Mouse (Mus musculus): Measurements from ENCODE around the gene Agbl1. TPM values are rescaled to one million over a fixed set of nuclear protein-coding genes. Genes with fewer than 3 reads are reported as not detected.

Agbl1 gene
- polyA plus RNA-seq, 1 experiment = not detected

DNA sequence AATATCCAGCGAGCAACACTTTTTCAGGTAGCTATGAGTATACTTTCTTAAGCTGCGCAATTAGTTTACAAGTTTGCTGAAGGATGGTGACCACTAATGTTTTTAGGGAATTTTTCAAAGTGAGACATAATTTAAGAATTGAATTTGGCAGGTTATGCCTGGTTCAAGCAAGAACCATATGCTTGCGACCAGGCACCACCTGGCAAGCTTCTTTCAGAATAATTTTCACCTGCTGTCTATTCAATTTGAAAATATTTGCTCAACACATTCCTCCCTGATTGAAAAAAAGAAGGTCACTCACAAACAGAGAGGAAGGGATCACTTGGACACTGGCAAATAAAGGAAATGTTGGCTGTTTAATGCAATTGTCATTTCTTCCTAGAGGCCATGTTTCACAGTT lies 779.9 kb downstream of the Agbl1 start:
- Histone ChIP-seq H3K4me3 (ENCODE audit: insufficient read depth, poor library complexity, severe bottlenecking) (no peak overlapping the region), H3K79me2 (ENCODE audit: control insufficient read depth, insufficient read depth) (no peaks in the 10 kb centered on the region), H3ac (ENCODE audit: control insufficient read depth, insufficient read length, low read depth) (no peak overlapping the region), H3K27me3 (ENCODE audit: control insufficient read depth, insufficient read depth, insufficient read length) (no peaks in the 10 kb centered on the region), H3K36me3 (ENCODE audit: control insufficient read depth, insufficient read depth) (no peaks in the 10 kb centered on the region), H3K79me3 (ENCODE audit: low read depth) (no peaks in the 10 kb centered on the region)
- no peak for TF ChIP-seq USF1 (IDR thresholded peaks at IDR 0.05; ENCODE audit: low read depth)
- TF ChIP-seq CTCF (IDR thresholded peaks at IDR 0.05; ENCODE audit: control insufficient read depth, insufficient read depth, insufficient read length) = no peak
- TF ChIP-seq MAX (IDR thresholded peaks at IDR 0.05) = no peak
- TF ChIP-seq CEBPB (IDR thresholded peaks at IDR 0.05; ENCODE audit: low read depth) = no peak
- no peak for TF ChIP-seq FOSL1 (IDR thresholded peaks at IDR 0.05; ENCODE audit: insufficient read depth, low read length, poor library complexity, severe bottlenecking)
- no peak for TF ChIP-seq MYOD1 (IDR thresholded peaks at IDR 0.05; ENCODE audit: control insufficient read depth, insufficient read length, low read depth)
- TF ChIP-seq MYOG (IDR thresholded peaks at IDR 0.05; ENCODE audit: control insufficient read depth, extremely low read depth, insufficient read length) = no peak

DNA sequence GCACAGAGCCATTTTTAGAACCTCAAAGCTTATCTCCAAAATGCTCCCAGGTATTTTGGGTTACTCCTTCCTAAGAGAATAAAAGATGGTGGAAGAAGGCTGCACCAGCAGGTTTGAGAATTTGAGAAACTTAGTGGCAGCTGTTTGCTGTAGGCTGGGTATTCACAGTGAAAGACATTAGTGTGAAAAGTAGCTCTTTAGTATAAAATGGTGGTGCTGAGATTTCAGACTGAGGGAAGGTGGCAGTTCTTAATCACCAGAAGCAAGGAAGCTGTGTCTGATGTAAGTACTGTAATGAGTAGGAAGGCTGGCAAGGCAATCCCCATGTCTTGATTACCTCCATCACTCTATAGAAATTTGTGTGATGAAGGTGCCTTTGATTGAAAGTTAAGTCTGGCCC lies 799.3 kb downstream of the Agbl1 start:
- H3K79me3 ChIP-seq (ENCODE audit: low read depth) = no peaks in the 10 kb centered on the region
- no peaks in the 10 kb centered on the region for H3K79me2 ChIP-seq (ENCODE audit: control insufficient read depth, insufficient read depth)
- TF ChIP-seq USF1 (IDR thresholded peaks at IDR 0.05; ENCODE audit: low read depth) = no peak
- TF ChIP-seq MYOG (IDR thresholded peaks at IDR 0.05; ENCODE audit: control insufficient read depth, extremely low read depth, insufficient read length) = no peak
- no peak for TF ChIP-seq CEBPB (IDR thresholded peaks at IDR 0.05; ENCODE audit: low read depth)
- TF ChIP-seq FOSL1 (IDR thresholded peaks at IDR 0.05; ENCODE audit: insufficient read depth, low read length, poor library complexity, severe bottlenecking) = no peak
- TF ChIP-seq MAX (IDR thresholded peaks at IDR 0.05) = no peak
- TF ChIP-seq CTCF (IDR thresholded peaks at IDR 0.05; ENCODE audit: control insufficient read depth, insufficient read depth, insufficient read length) = no peak
- no peak for TF ChIP-seq MYOD1 (IDR thresholded peaks at IDR 0.05; ENCODE audit: control insufficient read depth, insufficient read length, low read depth)
- no peak overlapping the region for H3K4me3 ChIP-seq (ENCODE audit: insufficient read depth, poor library complexity, severe bottlenecking)
- no peak overlapping the region for H3ac ChIP-seq (ENCODE audit: control insufficient read depth, insufficient read length, low read depth)
- no peaks in the 10 kb centered on the region for H3K27me3 ChIP-seq (ENCODE audit: control insufficient read depth, insufficient read depth, insufficient read length)
- no peaks in the 10 kb centered on the region for H3K36me3 ChIP-seq (ENCODE audit: control insufficient read depth, insufficient read depth)

DNA sequence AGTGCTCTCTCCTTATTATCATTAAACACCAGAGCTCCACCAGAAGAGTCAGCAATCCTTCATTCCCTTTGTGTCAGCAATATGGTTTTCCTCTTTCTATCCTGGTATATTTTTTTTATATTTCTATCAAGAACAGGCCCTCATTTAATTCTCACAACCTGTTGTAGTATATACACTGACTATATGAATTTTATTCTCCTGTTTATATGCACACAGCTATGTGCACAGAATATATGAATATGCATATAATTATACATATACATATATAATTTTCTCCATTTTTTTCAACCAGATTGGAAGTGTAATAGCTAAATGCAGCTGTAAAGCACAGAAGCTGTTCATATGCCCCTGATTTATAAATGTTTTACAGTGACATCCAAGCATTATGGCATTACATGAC lies 846.3 kb downstream of the Agbl1 start:
- TF ChIP-seq CTCF (IDR thresholded peaks at IDR 0.05; ENCODE audit: control insufficient read depth, insufficient read depth, insufficient read length) (no peak), MYOD1 (IDR thresholded peaks at IDR 0.05; ENCODE audit: control insufficient read depth, insufficient read length, low read depth) (no peak), FOSL1 (IDR thresholded peaks at IDR 0.05; ENCODE audit: insufficient read depth, low read length, poor library complexity, severe bottlenecking) (no peak), MYOG (IDR thresholded peaks at IDR 0.05; ENCODE audit: control insufficient read depth, extremely low read depth, insufficient read length) (no peak), CEBPB (IDR thresholded peaks at IDR 0.05; ENCODE audit: low read depth) (no peak)
- H3ac ChIP-seq (ENCODE audit: control insufficient read depth, insufficient read length, low read depth) = no peak overlapping the region
- no peaks in the 10 kb centered on the region for H3K36me3 ChIP-seq (ENCODE audit: control insufficient read depth, insufficient read depth)
- no peaks in the 10 kb centered on the region for H3K27me3 ChIP-seq (ENCODE audit: control insufficient read depth, insufficient read depth, insufficient read length)
- H3K79me3 ChIP-seq (ENCODE audit: low read depth) = no peaks in the 10 kb centered on the region
- H3K79me2 ChIP-seq (ENCODE audit: control insufficient read depth, insufficient read depth) = no peaks in the 10 kb centered on the region
- H3K4me3 ChIP-seq (ENCODE audit: insufficient read depth, poor library complexity, severe bottlenecking) = no peak overlapping the region

DNA sequence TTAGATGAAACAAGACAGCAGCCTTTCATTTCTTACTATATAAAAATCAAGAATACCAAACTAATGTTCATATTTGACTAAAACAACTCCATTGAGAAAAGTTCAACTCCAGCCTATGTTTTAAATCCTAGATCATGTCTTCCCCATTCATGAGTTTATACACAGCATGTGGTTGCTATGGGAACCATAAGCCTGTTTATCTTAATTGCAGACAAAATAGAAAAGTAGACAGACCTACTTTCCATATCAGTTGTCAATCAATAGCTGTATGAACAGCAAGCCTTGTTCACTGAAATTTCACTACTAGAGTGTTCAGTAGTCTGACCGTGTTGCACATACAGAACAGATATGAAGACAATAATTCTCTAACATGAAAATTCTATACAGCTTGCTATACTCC lies 857.6 kb downstream of the Agbl1 start:
- H3K4me3 ChIP-seq (ENCODE audit: insufficient read depth, poor library complexity, severe bottlenecking) = no peak overlapping the region
- H3ac ChIP-seq (ENCODE audit: control insufficient read depth, insufficient read length, low read depth) = no peak overlapping the region
- H3K27me3 ChIP-seq (ENCODE audit: control insufficient read depth, insufficient read depth, insufficient read length) = no peaks in the 10 kb centered on the region
- no peaks in the 10 kb centered on the region for H3K79me2 ChIP-seq (ENCODE audit: control insufficient read depth, insufficient read depth)
- TF ChIP-seq FOSL1 (IDR thresholded peaks at IDR 0.05; ENCODE audit: insufficient read depth, low read length, poor library complexity, severe bottlenecking) = no peak
- TF ChIP-seq CTCF (IDR thresholded peaks at IDR 0.05; ENCODE audit: control insufficient read depth, insufficient read depth, insufficient read length) = no peak
- no peak for TF ChIP-seq MYOG (IDR thresholded peaks at IDR 0.05; ENCODE audit: control insufficient read depth, extremely low read depth, insufficient read length)
- no peak for TF ChIP-seq CEBPB (IDR thresholded peaks at IDR 0.05; ENCODE audit: low read depth)
- TF ChIP-seq MAX (IDR thresholded peaks at IDR 0.05) = no peak
- TF ChIP-seq MYOD1 (IDR thresholded peaks at IDR 0.05; ENCODE audit: control insufficient read depth, insufficient read length, low read depth) = no peak
- no peak for TF ChIP-seq USF1 (IDR thresholded peaks at IDR 0.05; ENCODE audit: low read depth)
- H3K36me3 ChIP-seq (ENCODE audit: control insufficient read depth, insufficient read depth) = no peaks in the 10 kb centered on the region
- no peaks in the 10 kb centered on the region for H3K79me3 ChIP-seq (ENCODE audit: low read depth)

DNA sequence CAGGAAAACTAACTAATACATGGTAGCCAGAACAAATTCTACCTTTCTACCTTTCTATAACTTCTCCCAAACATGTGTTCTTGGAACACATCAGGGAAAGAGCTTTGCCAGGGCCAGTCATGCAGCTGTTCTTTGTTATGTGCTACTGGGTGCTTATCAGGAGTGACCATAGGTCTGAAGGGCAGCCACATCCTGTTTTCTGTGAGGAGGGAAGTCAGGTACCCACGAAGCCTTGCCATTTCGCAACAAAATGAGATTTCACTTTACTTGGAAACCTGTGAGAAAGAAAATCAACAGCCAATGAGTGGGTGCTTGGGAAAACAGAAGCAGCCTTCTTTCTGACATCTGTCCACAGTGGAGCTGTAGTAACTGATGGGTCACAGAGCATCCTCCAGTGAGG lies 865.5 kb downstream of the Agbl1 start:
- Histone ChIP-seq H3K79me3 (ENCODE audit: low read depth) (no peaks in the 10 kb centered on the region), H3ac (ENCODE audit: control insufficient read depth, insufficient read length, low read depth) (no peak overlapping the region)
- TF ChIP-seq MYOD1 (IDR thresholded peaks at IDR 0.05; ENCODE audit: control insufficient read depth, insufficient read length, low read depth) (no peak), FOSL1 (IDR thresholded peaks at IDR 0.05; ENCODE audit: insufficient read depth, low read length, poor library complexity, severe bottlenecking) (no peak), MYOG (IDR thresholded peaks at IDR 0.05; ENCODE audit: control insufficient read depth, extremely low read depth, insufficient read length) (no peak), CTCF (IDR thresholded peaks at IDR 0.05; ENCODE audit: control insufficient read depth, insufficient read depth, insufficient read length) (no peak), USF1 (IDR thresholded peaks at IDR 0.05; ENCODE audit: low read depth) (no peak), CEBPB (IDR thresholded peaks at IDR 0.05; ENCODE audit: low read depth) (no peak), MAX (IDR thresholded peaks at IDR 0.05) (no peak)

DNA sequence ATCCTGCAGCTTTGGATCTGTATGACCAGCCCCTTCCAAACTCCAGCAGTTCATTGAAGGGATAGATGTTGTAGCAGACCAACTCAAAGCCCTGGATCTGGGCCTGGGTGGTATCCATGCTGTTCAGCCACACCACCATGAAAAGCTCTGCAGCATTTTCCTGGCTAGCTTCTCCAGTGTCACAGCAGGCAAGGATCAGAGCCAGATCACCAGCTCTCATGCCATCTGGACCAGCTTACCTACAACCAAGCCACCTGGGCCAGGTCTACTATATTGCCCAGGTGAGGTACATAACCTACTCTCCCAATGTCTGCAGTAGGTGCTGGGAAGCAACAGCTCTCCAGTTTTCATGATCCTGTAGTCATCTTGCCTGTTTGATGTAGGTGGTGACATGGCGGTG lies 884.3 kb downstream of the Agbl1 start:
- H3K4me3 ChIP-seq (ENCODE audit: insufficient read depth, poor library complexity, severe bottlenecking) = no peak overlapping the region
- H3ac ChIP-seq (ENCODE audit: control insufficient read depth, insufficient read length, low read depth) = no peak overlapping the region

More for the DNA sequence above, 865.5 kb downstream of the Agbl1 start:
- no peaks in the 10 kb centered on the region for H3K36me3 ChIP-seq (ENCODE audit: control insufficient read depth, insufficient read depth)
- no peak overlapping the region for H3K4me3 ChIP-seq (ENCODE audit: insufficient read depth, poor library complexity, severe bottlenecking)
- H3K79me2 ChIP-seq (ENCODE audit: control insufficient read depth, insufficient read depth) = no peaks in the 10 kb centered on the region
- H3K27me3 ChIP-seq (ENCODE audit: control insufficient read depth, insufficient read depth, insufficient read length) = no peaks in the 10 kb centered on the region

More for the DNA sequence above, 884.3 kb downstream of the Agbl1 start:
- no peaks in the 10 kb centered on the region for H3K27me3 ChIP-seq (ENCODE audit: control insufficient read depth, insufficient read depth, insufficient read length)
- H3K79me3 ChIP-seq (ENCODE audit: low read depth) = no peaks in the 10 kb centered on the region
- TF ChIP-seq MAX (IDR thresholded peaks at IDR 0.05) (no peak), CTCF (IDR thresholded peaks at IDR 0.05; ENCODE audit: control insufficient read depth, insufficient read depth, insufficient read length) (no peak), MYOG (IDR thresholded peaks at IDR 0.05; ENCODE audit: control insufficient read depth, extremely low read depth, insufficient read length) (no peak), USF1 (IDR thresholded peaks at IDR 0.05; ENCODE audit: low read depth) (no peak), FOSL1 (IDR thresholded peaks at IDR 0.05; ENCODE audit: insufficient read depth, low read length, poor library complexity, severe bottlenecking) (no peak), MYOD1 (IDR thresholded peaks at IDR 0.05; ENCODE audit: control insufficient read depth, insufficient read length, low read depth) (no peak), CEBPB (IDR thresholded peaks at IDR 0.05; ENCODE audit: low read depth) (no peak)
- no peaks in the 10 kb centered on the region for H3K36me3 ChIP-seq (ENCODE audit: control insufficient read depth, insufficient read depth)
- H3K79me2 ChIP-seq (ENCODE audit: control insufficient read depth, insufficient read depth) = no peaks in the 10 kb centered on the region

Measured in C2C12 (cell line).